Mouse (Mus musculus) myocyte (in vitro differentiated cells): Measurements from ENCODE around the gene Icos.

ENCODE experiments used
- CEBPB ChIP-seq: IDR thresholded peaks from 2 replicates; pipeline ENCODE4 v1.6.1; 2011; ENCODE audit warnings: mild to moderate bottlenecking, moderate library complexity; ENCODE audit not compliant: poor library complexity, insufficient read depth, severe bottlenecking
- MAX ChIP-seq: IDR thresholded peaks from one replicate; pipeline ENCODE4 v1.6.1; 2011; ENCODE audit warnings: low read depth, mild to moderate bottlenecking, control low read depth
- MYOD1 ChIP-seq, 3 experiments: IDR thresholded peaks; one replicate each; pipeline ENCODE4 v1.6.1; 2011; ENCODE audit warnings: control low read depth in 2 of 3, low read depth in 2 of 3, mild to moderate bottlenecking in 2 of 3, moderate library complexity in 1 of 3; ENCODE audit not compliant: insufficient read length in 2 of 3, control insufficient read depth in 1 of 3
- MYOG ChIP-seq, 3 experiments: IDR thresholded peaks; one replicate each; pipeline ENCODE4 v1.6.1; 2011; ENCODE audit warnings: control low read depth in 2 of 3, low read depth in 2 of 3, mild to moderate bottlenecking in 2 of 3; ENCODE audit not compliant: insufficient read length in 2 of 3, control insufficient read depth in 1 of 3, insufficient read depth in 1 of 3
- POLR2A ChIP-seq: IDR thresholded peaks from one replicate; pipeline ENCODE4 v1.6.1; 2011; ENCODE audit warnings: low read depth, mild to moderate bottlenecking, control low read depth, moderate library complexity; ENCODE audit not compliant: insufficient read length
- POLR2AphosphoS2 ChIP-seq: IDR thresholded peaks from one replicate; pipeline ENCODE4 v1.6.1; 2011; ENCODE audit warnings: low read depth, control low read depth; ENCODE audit not compliant: insufficient read length
- TCF12 ChIP-seq: IDR thresholded peaks from one replicate; pipeline ENCODE4 v1.6.1; 2011; ENCODE audit warnings: mild to moderate bottlenecking, control low read depth; ENCODE audit not compliant: poor library complexity, insufficient read depth, severe bottlenecking
- USF1 ChIP-seq: IDR thresholded peaks from one replicate; pipeline ENCODE4 v1.6.1; 2011; ENCODE audit warnings: low read depth, mild to moderate bottlenecking, control low read depth, moderate library complexity

DNA sequence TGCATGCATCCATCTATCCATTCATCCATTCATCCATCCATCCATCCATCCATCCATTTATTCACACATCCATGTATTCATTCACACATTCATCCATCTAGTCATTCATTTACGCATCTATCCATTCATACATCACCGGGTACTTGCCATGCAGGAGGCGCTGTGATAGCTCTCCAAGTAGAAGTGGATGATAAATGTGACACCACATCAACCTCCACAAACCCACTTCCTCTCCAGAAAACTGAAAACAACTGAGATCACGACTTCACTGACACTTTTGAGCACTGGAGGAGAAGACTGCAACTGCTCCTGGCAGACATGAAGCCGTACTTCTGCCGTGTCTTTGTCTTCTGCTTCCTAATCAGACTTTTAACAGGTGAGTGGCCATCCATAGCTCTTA is at the start of gene Icos:
- no peak for TF ChIP-seq TCF12
- no peak for TF ChIP-seq POLR2A
- TF ChIP-seq POLR2AphosphoS2, result no peak
- no peak for TF ChIP-seq MAX
- TF ChIP-seq CEBPB, result no peak
- no peak for TF ChIP-seq USF1
- no peak for TF ChIP-seq MYOG (IDR thresholded peaks at IDR 0.05; ENCODE audit: control insufficient read depth in 1 of 3, insufficient read depth in 1 of 3, insufficient read length in 2 of 3, low read depth in 2 of 3)
- no peak for TF ChIP-seq MYOD1 (IDR thresholded peaks at IDR 0.05; ENCODE audit: control insufficient read depth in 1 of 3, insufficient read length in 2 of 3, low read depth in 2 of 3)
